Mouse (Mus musculus) heart, postnatal 10 days (tissue): ENCODE measurements around the gene Mug1. TPM values are rescaled to one million over a fixed set of nuclear protein-coding genes. Genes with fewer than 3 reads are reported as not detected.
"Not testable (repeated sequence)": the region's sequence is repeated elsewhere in the genome, so short reads cannot be mapped to it uniquely, and the experiment has no call there.

ENCODE experiments used
- DNase-seq, 2 experiments: peaks; one replicate each; pipeline ENCODE4 v3.0.0; 2021
- intact Hi-C: fragments of 180-260 bp; cut with DNase I; formaldehyde crosslinking; loops from one replicate; pipeline ENCODE4 v1.15.1; 2025
- total RNA-seq, 2 experiments: library from RNA; stranded (reverse); gene quantifications; 2 replicates each; pipeline ENCODE4 v1.2.3; 2021

Mug1 gene
- total RNA-seq, result not detected

DNA sequence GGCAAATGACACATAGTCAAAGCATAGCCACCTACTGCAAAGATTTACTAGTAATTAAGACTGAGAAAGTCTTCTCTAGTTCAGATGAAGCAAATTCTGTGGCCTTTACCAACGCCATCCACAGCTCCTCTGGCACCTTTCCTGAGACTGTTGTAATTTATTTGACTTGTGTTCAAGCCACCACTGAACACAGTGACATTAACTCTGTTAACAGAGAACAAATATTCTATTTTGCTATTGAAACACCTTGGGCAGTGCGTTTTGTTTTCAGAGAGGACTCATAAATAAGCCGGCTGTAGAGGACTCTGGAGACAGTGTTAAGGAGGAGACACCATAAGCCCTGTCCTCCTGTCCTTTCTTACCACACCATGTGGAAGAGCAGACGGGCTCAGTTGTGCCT, at the start of gene Mug1:
TSS of gene Mug1 (plus strand) at position 271 of the 400 bp plus-strand sequence.
- intact Hi-C loops, DNase-seq: not testable (repeated sequence)

DNA sequence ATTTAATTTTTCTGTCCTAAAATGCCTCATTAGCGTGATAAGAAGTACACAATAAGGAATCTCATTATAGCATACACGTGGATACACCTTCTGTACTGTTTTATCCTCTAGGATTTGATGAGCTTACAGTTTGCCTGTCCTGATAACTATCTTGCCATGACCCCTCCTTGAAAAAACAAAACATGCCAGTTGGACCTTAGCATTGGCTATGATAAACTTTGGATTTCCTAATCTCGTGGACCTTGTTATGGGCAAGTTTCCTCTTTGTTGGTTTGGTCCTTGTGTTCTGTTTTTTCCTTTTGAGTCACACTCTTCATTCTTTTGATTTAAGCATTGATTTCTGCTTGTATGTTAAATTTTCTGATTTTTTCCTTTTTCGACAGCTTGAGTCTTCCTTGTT, 10.3 kb upstream of the Mug1 start:
- intact Hi-C loops, result no loop called here
- no peak for DNase-seq

DNA sequence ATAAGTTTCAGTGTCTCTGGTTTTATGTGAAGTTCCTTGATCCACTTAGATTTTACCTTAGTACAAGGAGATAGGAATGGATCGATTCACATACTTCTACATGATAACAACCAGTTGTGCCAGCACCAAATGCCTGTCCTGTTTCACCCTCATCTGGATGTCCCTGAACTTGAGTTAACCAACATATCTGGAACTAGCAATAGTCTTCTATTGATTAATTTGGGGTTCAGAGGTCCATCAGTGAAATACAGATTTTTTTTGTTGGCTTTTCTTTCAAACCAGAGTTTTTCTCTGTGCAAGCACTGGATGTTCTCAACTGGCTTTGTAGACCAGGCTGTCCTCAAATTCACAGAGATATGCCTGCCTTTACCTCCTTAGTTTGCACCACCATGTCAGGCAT, 2.0 kb upstream of the Mug1 start:
- DNase-seq, result no peak
- intact Hi-C loops, result no loop called here

DNA sequence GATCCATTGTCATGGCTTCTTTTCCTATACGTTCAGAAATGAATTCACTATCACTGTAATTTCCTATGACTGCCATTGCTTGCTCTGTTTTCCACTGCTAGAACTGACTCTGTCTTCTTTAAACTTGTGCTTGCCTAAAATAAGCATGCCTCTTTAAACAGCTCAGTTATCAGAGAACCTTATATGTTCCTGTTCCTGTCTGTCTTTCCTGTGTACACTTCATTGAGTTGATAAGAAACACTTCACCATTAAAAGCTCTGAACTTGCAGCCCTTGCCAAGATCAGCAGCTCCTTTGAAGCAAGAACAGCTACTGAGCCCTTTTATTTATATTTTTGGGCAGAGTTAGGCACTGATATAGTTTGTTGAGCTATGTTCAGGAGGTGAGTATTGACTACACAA, 10.0 kb downstream of the Mug1 start:
- DNase-seq, result peak; percentile 1 to 3
- intact Hi-C loops, result no loop called here

Other genes with a start within 250 kb of the Mug1 start
- 1 to 10 TPM; 2.2 to 2.7 TPM for gene A2m, start 203.2 kb upstream of the Mug1 start, total RNA-seq
- gene Gm7298, start 105.6 kb upstream of the Mug1 start, total RNA-seq, result not detected
- not detected for gene Mug2, start 168.2 kb downstream of the Mug1 start, total RNA-seq